Mouse (Mus musculus): ENCODE measurements at regions not wholly inside any gene's neighbourhood (a gene's known extent, or its start where the extent isn't known, plus 50 kb on each side); places are given as distances from the start of the nearest gene placed in this dataset.

DNA sequence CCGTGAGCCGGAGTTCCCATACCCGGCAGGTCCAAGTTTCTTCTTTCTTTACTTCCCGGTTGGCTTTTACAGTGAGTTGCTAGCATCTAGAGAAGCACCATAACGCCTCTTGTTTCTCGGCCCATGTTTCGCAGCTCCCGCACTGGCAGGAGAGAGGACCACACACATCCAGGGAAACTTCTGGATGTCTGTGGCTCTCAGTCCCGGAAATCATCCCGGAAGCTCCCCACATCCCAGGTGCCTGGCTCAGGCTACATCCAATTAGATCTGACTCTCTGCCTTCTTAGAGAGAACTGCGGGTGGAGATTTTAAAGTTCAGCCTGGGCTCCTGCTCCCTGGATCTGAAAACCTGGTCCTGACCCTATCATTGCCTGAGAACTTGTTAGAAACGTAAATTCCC, 146.8 kb upstream of the Mylip start:
- DNase-seq (ENCODE audit: low read depth, low spot score): no peak
- Histone ChIP-seq H3K27me3 (ENCODE audit: control insufficient read depth, insufficient read depth, low read length, poor library complexity, severe bottlenecking) (no peaks in the 10 kb centered on the region), H3K36me3 (ENCODE audit: control insufficient read depth, insufficient read depth, low read length, poor library complexity, severe bottlenecking) (no peaks in the 10 kb centered on the region)

DNA sequence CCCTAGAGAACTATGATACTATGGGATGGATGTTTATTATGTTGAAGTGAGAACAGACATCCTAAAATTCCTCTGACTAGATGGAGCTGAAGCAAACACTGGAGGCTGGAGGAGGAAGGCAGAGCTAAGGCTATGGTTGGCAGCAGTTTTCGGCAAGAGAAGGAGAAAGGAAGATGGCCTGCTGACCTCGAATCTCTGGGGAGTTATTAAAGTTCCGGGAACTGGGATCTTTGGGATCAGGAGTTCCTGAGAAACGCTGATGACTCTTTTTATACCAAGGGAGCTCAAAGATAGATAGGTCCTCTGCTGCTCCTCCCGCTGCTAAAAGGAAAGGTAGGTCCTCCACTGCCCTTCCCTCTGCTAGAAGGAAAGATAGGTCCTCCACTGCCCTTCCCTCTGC, 143.9 kb upstream of the Mylip start:
- no peak for DNase-seq (ENCODE audit: low read depth, low spot score)
- no peaks in the 10 kb centered on the region for H3K27me3 ChIP-seq (ENCODE audit: control insufficient read depth, insufficient read depth, low read length, poor library complexity, severe bottlenecking)
- H3K36me3 ChIP-seq (ENCODE audit: control insufficient read depth, insufficient read depth, low read length, poor library complexity, severe bottlenecking): no peaks in the 10 kb centered on the region

DNA sequence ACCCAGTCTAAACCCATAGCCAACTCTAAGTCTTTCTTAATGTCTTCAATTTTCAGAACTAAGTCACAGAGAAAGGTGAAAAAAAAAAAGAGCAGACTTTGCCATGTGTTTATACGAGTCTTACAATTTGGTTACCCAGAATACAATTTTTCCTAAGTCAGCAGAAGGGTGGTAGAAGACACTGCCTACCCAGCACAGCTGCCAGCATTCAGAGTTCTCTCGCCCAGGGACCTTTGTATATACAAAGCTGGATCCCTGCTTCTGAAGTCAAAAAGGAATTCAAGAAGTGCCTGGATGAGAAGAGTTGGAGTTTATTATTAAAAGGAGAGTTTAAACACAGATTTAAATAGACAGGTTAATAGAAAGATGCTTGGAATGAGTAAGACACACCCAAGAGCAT, 143.2 kb upstream of the Mylip start:
- H3K36me3 ChIP-seq (ENCODE audit: control insufficient read depth, insufficient read depth, low read length, poor library complexity, severe bottlenecking): no peaks in the 10 kb centered on the region
- H3K27me3 ChIP-seq (ENCODE audit: control insufficient read depth, insufficient read depth, low read length, poor library complexity, severe bottlenecking): no peaks in the 10 kb centered on the region
- no peak for DNase-seq (ENCODE audit: low read depth, low spot score)

DNA sequence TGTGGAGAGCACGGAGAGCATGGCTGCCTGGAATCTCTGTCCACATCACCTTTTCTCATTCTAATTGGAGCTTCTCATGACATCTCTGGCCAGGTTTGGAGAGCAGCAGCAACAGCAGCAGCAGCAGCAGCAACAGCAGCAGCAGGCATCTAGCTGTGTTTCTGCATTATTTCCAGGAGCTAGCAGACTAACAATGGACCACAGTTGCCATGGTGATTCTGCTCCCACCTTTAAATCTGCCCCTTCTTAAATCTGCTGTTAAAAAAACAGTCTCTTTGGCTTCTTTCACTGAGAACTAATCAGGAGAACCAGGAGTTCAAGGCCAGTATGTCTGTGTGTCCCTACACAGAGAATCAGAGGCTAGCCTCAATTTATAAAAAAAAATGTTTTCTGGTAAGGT, 139.5 kb upstream of the Mylip start:
- H3K27me3 ChIP-seq (ENCODE audit: control insufficient read depth, insufficient read depth, low read length, poor library complexity, severe bottlenecking): no peaks in the 10 kb centered on the region
- no peak for DNase-seq (ENCODE audit: low read depth, low spot score)
- no peaks in the 10 kb centered on the region for H3K36me3 ChIP-seq (ENCODE audit: control insufficient read depth, insufficient read depth, low read length, poor library complexity, severe bottlenecking)

DNA sequence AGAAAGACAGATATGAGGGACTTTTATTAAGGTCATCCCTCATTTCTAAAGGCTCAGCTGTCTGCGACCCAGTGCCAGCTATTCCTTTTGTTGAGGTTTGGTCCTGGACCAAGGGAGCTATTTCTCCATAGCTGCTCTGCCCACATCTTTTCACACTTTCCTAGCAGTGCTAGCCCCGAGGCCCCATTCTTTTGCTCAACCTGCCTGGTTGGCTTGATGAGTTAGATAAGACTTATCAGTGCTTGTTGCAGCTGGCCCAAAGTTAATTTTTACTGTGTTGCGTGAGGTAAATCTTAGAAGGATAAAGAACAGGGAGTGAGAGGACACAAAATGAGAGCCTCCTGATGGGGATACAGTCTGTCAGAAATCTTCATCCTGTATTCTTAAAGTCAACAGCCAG, 138.5 kb upstream of the Mylip start:
- Histone ChIP-seq H3K36me3 (ENCODE audit: control insufficient read depth, insufficient read depth, low read length, poor library complexity, severe bottlenecking) (no peaks in the 10 kb centered on the region), H3K27me3 (ENCODE audit: control insufficient read depth, insufficient read depth, low read length, poor library complexity, severe bottlenecking) (no peaks in the 10 kb centered on the region)
- DNase-seq (ENCODE audit: low read depth, low spot score): no peak

DNA sequence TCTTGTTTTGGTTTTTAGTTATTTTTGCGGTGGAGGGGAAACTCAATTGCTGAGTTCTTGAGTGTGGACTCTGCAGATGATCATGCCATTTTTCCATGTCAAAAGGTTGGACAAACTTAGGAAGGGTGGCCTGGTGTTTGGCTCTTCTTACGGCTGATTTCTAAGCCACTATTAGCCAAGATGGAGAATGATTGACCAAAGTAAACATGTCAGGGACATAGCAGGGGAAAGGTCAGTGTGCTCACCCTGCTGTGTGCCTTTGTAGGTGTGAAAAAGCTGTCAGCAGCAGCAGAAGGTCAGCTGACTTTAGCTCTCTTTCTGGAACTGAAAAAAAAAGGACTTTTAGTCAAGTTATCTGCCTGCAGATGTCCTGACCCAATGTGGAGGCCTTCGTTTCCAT, 137.4 kb upstream of the Mylip start:
- H3K36me3 ChIP-seq (ENCODE audit: control insufficient read depth, insufficient read depth, low read length, poor library complexity, severe bottlenecking): no peaks in the 10 kb centered on the region
- no peaks in the 10 kb centered on the region for H3K27me3 ChIP-seq (ENCODE audit: control insufficient read depth, insufficient read depth, low read length, poor library complexity, severe bottlenecking)
- DNase-seq (ENCODE audit: low read depth, low spot score): no peak

DNA sequence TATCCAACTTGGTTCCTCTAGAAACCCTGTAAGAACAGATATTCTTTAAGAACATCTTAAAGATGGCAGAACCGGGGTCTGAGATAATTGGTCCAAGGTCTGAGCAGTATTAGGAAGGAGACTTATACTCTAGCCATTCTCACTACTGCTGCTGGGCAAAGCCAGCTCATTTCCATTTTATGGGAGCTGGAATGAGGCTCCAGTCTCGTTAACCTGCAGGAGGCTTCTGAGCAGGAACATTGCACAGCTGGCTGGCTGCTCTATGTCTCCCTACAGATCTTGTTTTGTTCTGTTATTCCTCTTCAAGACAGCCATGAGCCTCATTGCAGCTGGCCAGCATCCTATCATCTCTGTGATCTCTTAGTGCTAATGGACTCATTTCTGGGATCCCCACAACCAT, 136.3 kb upstream of the Mylip start:
- H3K27me3 ChIP-seq (ENCODE audit: control insufficient read depth, insufficient read depth, low read length, poor library complexity, severe bottlenecking): no peaks in the 10 kb centered on the region
- H3K36me3 ChIP-seq (ENCODE audit: control insufficient read depth, insufficient read depth, low read length, poor library complexity, severe bottlenecking): no peaks in the 10 kb centered on the region
- DNase-seq (ENCODE audit: low read depth, low spot score): no peak

DNA sequence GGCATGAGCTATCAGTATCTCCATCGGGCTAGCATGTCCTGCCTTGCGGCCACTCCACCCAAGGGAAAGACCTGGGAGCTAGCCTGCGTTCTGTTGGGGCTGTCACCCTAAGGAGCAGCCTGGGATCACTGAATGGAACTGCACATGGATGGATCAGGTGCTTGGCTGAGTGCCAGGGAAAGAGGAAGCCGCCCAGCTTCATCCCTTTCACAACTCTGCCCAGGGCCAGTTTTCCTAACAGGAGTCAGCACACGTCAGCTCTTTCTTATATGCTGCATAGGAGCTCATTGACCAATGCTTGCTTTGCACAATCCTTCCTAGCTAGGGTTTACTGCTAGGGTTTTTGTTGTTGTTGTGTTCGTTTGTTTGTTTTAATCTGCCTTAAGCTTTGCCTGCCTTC, 134.3 kb upstream of the Mylip start:
- H3K27me3 ChIP-seq (ENCODE audit: control insufficient read depth, insufficient read depth, low read length, poor library complexity, severe bottlenecking): no peaks in the 10 kb centered on the region
- H3K36me3 ChIP-seq (ENCODE audit: control insufficient read depth, insufficient read depth, low read length, poor library complexity, severe bottlenecking): no peaks in the 10 kb centered on the region
- no peak for DNase-seq (ENCODE audit: low read depth, low spot score)

DNA sequence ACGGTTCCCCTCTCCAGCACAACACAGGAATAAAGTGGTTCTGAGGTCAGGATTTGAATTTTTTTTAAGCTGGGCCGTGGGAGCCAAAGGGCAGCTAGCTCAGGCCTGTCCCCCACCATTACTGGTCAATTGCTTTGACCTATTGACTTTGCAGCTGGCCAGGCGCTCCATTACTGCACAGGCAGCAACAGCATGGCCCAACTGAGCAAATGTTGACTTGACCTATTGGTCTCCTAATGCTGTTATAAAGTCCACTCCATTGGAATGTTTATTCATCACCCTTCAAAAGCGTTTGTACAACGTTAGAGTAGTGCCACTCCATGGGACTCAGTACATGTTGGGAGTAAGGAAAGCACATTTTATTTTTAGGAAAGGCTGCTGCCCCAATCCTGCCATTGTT, 127.5 kb upstream of the Mylip start:
- H3K27me3 ChIP-seq (ENCODE audit: control insufficient read depth, insufficient read depth, low read length, poor library complexity, severe bottlenecking): no peaks in the 10 kb centered on the region
- DNase-seq (ENCODE audit: low read depth, low spot score): no peak
- no peaks in the 10 kb centered on the region for H3K36me3 ChIP-seq (ENCODE audit: control insufficient read depth, insufficient read depth, low read length, poor library complexity, severe bottlenecking)

DNA sequence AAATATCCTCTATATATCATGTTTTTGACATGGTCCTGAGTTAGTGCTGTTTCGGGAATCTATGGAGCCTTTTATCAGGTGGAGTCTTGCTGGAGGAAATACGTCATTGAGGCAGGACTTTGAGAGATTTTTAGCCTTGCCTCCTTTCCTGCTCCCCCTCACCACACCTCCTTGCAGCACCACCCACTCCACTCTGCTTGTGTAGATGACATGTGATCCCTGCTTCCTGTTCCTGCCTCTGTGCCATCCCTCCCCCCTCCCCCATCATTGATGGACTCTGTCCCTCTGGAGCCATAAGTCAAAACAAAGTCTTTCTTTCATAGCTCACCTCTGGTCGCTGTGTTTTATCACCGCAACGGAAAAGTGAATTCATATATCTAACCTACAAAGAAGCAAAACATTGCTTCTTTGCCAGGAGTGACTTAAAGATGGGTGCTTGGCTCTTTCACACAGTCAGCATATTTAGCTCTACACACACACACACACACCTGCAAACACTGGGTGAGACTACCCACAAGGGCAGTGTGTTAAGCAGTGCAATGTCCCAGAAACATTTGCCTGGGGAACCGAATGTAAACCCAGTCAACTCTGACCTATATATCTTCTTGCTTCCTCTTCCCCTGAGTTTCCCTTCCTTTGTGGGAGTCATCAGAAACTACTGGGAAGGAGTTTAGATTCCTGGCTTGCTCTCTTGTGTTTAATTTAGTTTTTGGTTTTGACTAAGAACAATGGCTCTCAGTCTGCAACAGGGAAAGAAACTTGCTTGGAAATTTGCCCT, 123.1 kb upstream of the Mylip start:
- Histone ChIP-seq H3K36me3 (ENCODE audit: control insufficient read depth, insufficient read depth, low read length, poor library complexity, severe bottlenecking) (no peaks in the 10 kb centered on the region), H3K27me3 (ENCODE audit: control insufficient read depth, insufficient read depth, low read length, poor library complexity, severe bottlenecking) (no peaks in the 10 kb centered on the region)
- DNase-seq (ENCODE audit: low read depth, low spot score): peak; percentile 39

DNA sequence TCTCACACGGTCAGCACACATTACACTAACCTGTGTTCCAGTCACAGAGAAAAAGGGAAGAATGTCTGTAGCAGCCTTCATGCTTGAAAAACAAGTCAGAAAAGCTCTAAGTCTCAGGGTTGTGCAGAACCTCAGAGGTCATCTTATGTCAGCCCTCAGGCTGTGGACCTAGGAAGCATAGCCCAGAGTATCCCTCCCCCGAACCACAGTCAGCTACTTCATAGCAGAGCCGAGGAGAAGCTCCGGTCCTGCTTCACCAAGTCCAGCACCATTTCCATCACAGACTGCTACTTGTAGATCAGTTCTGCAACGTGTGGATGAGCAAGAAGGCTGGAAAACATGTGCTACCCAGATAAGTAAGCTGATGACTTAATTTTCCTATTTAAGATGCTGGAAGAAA, 122.1 kb upstream of the Mylip start:
- DNase-seq (ENCODE audit: low read depth, low spot score): no peak
- Histone ChIP-seq H3K36me3 (ENCODE audit: control insufficient read depth, insufficient read depth, low read length, poor library complexity, severe bottlenecking) (no peaks in the 10 kb centered on the region), H3K27me3 (ENCODE audit: control insufficient read depth, insufficient read depth, low read length, poor library complexity, severe bottlenecking) (no peaks in the 10 kb centered on the region)

DNA sequence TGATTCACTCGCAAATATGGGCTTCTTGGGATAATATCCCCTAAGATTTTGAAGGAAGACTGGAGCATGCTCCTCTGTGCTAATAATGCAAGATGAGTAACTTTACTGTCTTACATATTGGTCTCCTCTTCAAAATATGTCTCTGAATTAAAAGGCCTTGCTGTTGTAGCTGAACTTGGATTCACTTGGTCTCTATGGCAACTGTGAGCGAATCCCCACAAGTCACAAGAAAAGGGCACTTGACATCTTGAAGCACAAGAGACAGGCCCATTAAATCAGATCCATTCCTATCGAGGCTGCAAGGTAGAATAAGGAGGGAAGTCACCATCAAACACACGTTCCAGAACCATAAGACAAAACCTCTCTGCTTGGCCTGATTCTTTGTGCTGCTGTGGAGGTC, 121.6 kb upstream of the Mylip start:
- DNase-seq (ENCODE audit: low read depth, low spot score): no peak
- H3K27me3 ChIP-seq (ENCODE audit: control insufficient read depth, insufficient read depth, low read length, poor library complexity, severe bottlenecking): no peaks in the 10 kb centered on the region
- H3K36me3 ChIP-seq (ENCODE audit: control insufficient read depth, insufficient read depth, low read length, poor library complexity, severe bottlenecking): no peaks in the 10 kb centered on the region

DNA sequence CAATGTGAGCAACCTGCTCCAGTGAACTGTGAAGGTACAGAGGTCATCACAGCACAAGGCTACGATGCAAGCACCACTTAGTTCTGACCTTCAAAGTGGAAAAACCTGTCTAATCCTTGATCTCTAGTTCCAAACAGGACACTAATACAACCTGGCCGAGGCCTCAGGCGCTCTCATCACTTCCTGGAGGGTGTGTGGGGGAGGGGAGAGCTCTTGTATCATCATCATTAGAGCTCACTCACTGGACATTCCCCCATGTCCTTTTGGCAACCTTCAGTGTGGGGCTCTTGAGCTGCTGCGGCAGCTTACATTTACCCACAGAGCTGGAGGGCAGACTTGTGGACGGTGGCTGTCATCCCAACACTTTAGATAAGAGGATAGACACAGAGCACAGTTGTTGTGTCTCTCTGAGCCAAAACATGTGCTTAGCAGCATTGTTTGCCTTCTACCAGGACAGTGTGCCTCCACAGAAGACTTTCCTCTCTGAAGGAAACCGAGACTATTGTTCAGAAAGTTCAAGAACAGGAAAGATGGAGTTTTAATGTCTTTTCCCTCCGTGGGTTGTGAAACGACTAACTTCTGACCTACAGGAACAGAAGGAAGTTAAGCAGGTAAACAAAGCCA, 115.2 kb upstream of the Mylip start:
- Histone ChIP-seq H3K36me3 (ENCODE audit: control insufficient read depth, insufficient read depth, low read length, poor library complexity, severe bottlenecking) (no peaks in the 10 kb centered on the region), H3K27me3 (ENCODE audit: control insufficient read depth, insufficient read depth, low read length, poor library complexity, severe bottlenecking) (no peaks in the 10 kb centered on the region)
- no peak for DNase-seq (ENCODE audit: low read depth, low spot score)

DNA sequence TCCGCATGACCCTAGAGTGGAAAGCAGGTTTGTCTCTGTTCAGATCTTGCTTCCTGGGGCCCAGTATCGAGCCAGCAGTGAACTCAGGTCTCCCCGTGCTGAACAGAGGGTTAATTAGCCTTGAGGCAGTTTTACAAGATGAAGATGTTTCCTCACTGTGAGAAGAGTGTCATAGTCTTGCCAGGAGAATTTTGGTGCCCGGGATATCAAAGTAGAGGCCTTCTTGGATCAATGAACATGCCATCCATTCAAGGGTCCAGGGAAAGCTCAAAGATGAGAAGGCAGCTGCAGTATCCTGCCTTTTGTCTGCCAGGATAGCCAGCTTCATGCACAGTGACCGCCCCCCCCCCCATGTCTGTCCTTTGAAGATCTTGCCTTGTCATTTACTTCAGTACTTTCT, 114.2 kb upstream of the Mylip start:
- H3K36me3 ChIP-seq (ENCODE audit: control insufficient read depth, insufficient read depth, low read length, poor library complexity, severe bottlenecking): no peaks in the 10 kb centered on the region
- DNase-seq (ENCODE audit: low read depth, low spot score): no peak
- H3K27me3 ChIP-seq (ENCODE audit: control insufficient read depth, insufficient read depth, low read length, poor library complexity, severe bottlenecking): no peaks in the 10 kb centered on the region

DNA sequence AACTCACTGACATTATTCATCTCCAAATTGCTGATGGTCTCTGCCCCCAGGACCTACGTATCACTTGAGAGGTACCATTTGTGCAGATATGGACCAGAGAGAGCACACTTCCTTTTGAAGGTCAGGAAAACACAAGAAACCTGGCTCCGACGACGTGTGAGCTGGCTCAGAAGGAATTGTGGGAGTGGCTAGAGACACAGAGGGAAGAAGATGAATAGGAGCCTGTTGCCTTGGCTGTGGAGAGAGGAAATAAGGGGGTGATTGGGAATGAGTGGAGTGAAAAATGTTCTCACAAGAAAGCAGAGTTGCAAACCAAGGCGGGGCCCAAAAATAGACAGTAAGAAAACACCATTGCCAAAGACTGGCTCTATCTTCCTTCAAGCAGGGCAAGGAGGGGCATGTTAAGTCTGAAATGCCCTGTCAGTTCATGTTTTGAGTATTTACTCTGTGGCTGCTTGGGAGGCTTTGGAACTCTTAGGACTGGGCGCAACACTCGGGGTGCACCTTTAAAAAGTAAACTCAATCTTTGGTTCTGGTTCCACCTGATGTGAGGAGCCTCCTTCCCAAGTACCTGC, 111.6 kb upstream of the Mylip start:
- no peaks in the 10 kb centered on the region for H3K27me3 ChIP-seq (ENCODE audit: control insufficient read depth, insufficient read depth, low read length, poor library complexity, severe bottlenecking)
- DNase-seq (ENCODE audit: low read depth, low spot score): no peak
- H3K36me3 ChIP-seq (ENCODE audit: control insufficient read depth, insufficient read depth, low read length, poor library complexity, severe bottlenecking): no peaks in the 10 kb centered on the region
